Mouse (Mus musculus) forebrain, embryonic 14.5 days (tissue): ENCODE measurements at regions not wholly inside any gene's neighbourhood (a gene's known extent, or its start where the extent isn't known, plus 50 kb on each side); places are given as distances from the start of the nearest gene placed in this dataset.

Experiments
- ATAC-seq: fragments of 200-750 bp; cut with Nextera tagmentation; 2 replicates; pipeline ENCODE4 v1.8.0; 2017; ENCODE audit warnings: mild to moderate bottlenecking, moderate library complexity
- DNase-seq: peaks from one replicate; pipeline ENCODE4 v3.0.0-alpha.2; 2015; ENCODE audit warnings: low spot score
- H3K27ac ChIP-seq: fragments of 300-500 bp; sonication (generic); 2 replicates; pipeline ENCODE4 v1.5.1; 2014; ENCODE audit warnings: low read depth, mild to moderate bottlenecking, control low read depth, low read length, moderate library complexity
- H3K27me3 ChIP-seq: fragments of 300-500 bp; sonication (generic); replicated peaks from 2 replicates; pipeline ENCODE4 v1.6.1; 2014; ENCODE audit warnings: low read length, control low read depth, mixed read lengths; ENCODE audit not compliant: control insufficient read depth, insufficient read depth
- H3K36me3 ChIP-seq: fragments of 300-500 bp; sonication (generic); 2 replicates; pipeline ENCODE4 v1.6.1; 2014; ENCODE audit warnings: low read length, control low read depth; ENCODE audit not compliant: control insufficient read depth, insufficient read depth
- H3K4me1 ChIP-seq: fragments of 300-500 bp; sonication (generic); 2 replicates; pipeline ENCODE4 v1.6.1; 2014; ENCODE audit warnings: antibody characterized with exemption, low read length, control low read depth; ENCODE audit not compliant: control insufficient read depth, insufficient read depth
- H3K4me2 ChIP-seq: fragments of 300-500 bp; sonication (generic); 2 replicates; pipeline ENCODE4 v1.6.1; 2014; ENCODE audit warnings: mild to moderate bottlenecking, control low read depth, low read length
- H3K4me3 ChIP-seq: fragments of 300-500 bp; sonication (generic); 2 replicates; pipeline ENCODE4 v1.5.1; 2014; ENCODE audit warnings: low read depth, low read length, control low read depth
- H3K9ac ChIP-seq: fragments of 300-500 bp; sonication (generic); 2 replicates; pipeline ENCODE4 v1.6.1; 2014; ENCODE audit warnings: mild to moderate bottlenecking, low read length, control low read depth, moderate library complexity
- H3K9me3 ChIP-seq: fragments of 300-500 bp; sonication (generic); replicated peaks from 2 replicates; pipeline ENCODE4 v1.6.1; 2016; ENCODE audit warnings: low read length, control low read depth, mixed read lengths; ENCODE audit not compliant: control insufficient read depth
- WGBS: fragments of 180-500 bp; shearing (Covaris S2); extraction: QIAGEN DNeasy Blood & Tissue Kit; methylation state at CpG from one replicate; pipeline ENCODE4 v1.1.7; 2014; 5-methylcytosine and 5-hydroxymethylcytosine counted together

- Histone ChIP-seq H3K36me3 (no peaks in the 10 kb centered on the region), H3K9me3 (no peaks in the 10 kb centered on the region), H3K4me3 (no peak overlapping the region), H3K4me2 (no peak overlapping the region), H3K4me1 (no peaks in the 10 kb centered on the region), H3K27ac (no peak overlapping the region), H3K9ac (no peak overlapping the region), H3K27me3 (no peaks in the 10 kb centered on the region)
- ATAC-seq (no peak), DNase-seq (peak; percentile 48)
- WGBS, result 82% methylated on average over 2 of the region's 2 CpGs
Observed at GRCm38 (mm10) chr2:99831251-99831650, 1164.2 kb upstream of the Gm10800 start.

GRCm38 (mm10) chr2:99821691-99822090 lies 1154.6 kb upstream of the Gm10800 start:
- no peaks in the 10 kb centered on the region for H3K9me3 ChIP-seq
- H3K9ac ChIP-seq, result no peak overlapping the region
- no peak overlapping the region for H3K27ac ChIP-seq
- 95% methylated on average over 2 of the region's 2 CpGs for WGBS
- H3K27me3 ChIP-seq, result no peaks in the 10 kb centered on the region
- H3K4me2 ChIP-seq, result no peak overlapping the region
- DNase-seq (no peak), ATAC-seq (no peak)
- no peaks in the 10 kb centered on the region for H3K36me3 ChIP-seq
- H3K4me3 ChIP-seq, result no peak overlapping the region
- H3K4me1 ChIP-seq, result no peaks in the 10 kb centered on the region
